Mouse (Mus musculus) brain, adult 10 weeks (tissue): ENCODE measurements around the gene Tnfrsf21. TPM values are rescaled to one million over a fixed set of nuclear protein-coding genes. Genes with fewer than 3 reads are reported as not detected.

Experiments used
- polyA plus RNA-seq: library from polyadenylated mRNA; stranded (reverse); fragments of 350-450 nt; fragmentation: Illumina TruSeq; extraction: RNeasy Lipid Tissue Mini Kit (QIAGEN cat#74804); gene quantifications from one replicate; pipeline ENCODE4 v1.2.3, GENCODE M21; 2015; ENCODE audit warnings: low read depth, low replicate concordance

Gene Tnfrsf21
- polyA plus RNA-seq = 50.3 TPM

DNA sequence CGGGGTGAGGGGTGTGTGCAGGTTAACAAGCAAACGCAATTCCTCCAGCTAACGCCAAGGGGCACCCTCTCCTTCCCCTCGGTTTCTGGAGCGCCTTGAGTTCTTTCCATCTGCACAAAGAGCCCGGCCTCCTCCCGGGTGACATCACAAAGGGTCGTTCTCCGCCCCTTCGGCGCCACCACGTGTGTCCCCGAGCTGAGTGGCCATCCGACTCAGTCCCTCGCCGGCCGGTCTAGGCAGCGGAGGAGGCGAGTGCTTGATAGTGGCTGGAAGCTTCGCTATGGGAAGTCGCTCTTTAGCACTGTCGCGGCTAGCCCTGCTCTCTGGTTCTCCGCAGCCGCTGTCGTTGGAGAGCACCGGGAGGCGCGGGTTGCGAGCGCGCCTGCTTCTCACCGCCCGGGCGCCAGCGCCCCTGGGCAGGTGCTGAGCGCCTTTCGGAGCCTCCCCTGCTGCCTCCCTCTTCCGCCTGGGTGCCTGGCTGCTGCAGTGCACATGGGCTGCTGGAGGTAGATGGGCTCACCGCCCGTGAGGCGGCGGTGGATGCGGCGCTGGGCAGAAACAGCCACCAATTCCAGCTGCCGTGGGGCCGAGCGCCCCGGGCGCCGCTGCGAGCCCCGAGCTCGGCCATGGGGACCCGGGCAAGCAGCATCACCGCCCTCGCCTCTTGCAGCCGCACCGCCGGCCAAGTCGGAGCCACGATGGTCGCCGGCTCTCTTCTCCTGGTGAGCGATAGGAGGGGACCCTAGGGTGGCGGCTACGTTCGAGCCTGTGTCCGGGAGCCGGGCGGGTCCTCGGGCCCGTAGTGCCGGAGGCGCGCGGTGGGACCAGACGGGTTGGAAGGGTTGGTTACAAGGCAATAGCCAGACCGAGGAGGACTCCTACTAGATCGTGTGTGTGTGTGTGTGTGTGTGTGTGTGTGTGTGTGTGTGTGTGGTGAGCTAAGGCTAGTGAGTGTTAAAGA lies at the start of gene Tnfrsf21:
Gene Tnfrsf21 (plus strand): TSS at position 185 of the 961 bp plus-strand sequence.

Other genes starting within 250 kb of the Tnfrsf21 start
- 14.0 TPM for gene Cd2ap, start 139.9 kb upstream of the Tnfrsf21 start, polyA plus RNA-seq